Mouse (Mus musculus): ENCODE measurements around the gene Psg16.

DNA sequence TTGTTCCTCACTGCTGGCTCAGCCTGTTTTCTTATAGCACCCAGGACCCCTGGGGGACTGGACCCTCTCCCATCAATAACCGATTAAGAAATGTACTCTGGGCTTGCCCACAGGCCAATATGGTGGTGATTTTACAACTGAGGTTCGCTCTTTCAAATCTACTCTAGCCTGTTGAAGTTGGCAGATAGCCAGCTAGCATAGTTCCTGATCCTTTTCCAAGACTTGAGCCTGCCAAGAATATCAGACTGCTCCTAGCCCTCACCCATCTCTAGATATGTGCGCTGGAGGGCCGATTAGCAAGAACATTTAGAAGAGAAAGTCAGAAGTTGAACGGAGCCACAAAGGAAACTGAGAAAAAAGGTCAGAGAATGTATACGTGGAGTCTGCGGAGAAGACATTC is 85.2 kb downstream of the Psg16 start:
- no peak for TF ChIP-seq ZKSCAN1 (IDR thresholded peaks at IDR 0.05; ENCODE audit: borderline replicate concordance, low read depth, low read length)
- TF ChIP-seq POLR2A (IDR thresholded peaks at IDR 0.05; ENCODE audit: low read depth, low read length), result no peak
